In genomic region chr19:8713306-8713996, GRCm38 (mm10) we compare ENCODE assay signal across 8 mouse cellular contexts. TPM values are rescaled to one million over a fixed set of nuclear protein-coding genes. Genes with fewer than 3 reads are reported as not detected.
DNase-seq lines count a peak whose midpoint lies in the region; ATAC-seq and TF ChIP-seq lines count a peak whose summit lies in the region.

No protein-coding gene starts in this region.

- H3K9ac ChIP-seq in ES-E14 (ENCODE audit: insufficient read depth, low read depth, low read length, poor library complexity, severe bottlenecking), result peak overlapping the region; percentile 95
- H3K9ac ChIP-seq in forebrain, postnatal 0 days, result peak overlapping the region; percentile 88
- H3K9ac ChIP-seq in lung, embryonic 14.5 days, result peak overlapping the region; percentile 94

- peak; percentile 94 for ATAC-seq in forebrain, postnatal 0 days
- peak; percentile 91 for ATAC-seq in lung, embryonic 14.5 days (ENCODE audit: insufficient read depth)
- ATAC-seq in neutrophil, adult 5-6 weeks (ENCODE audit: extremely low read depth, insufficient number of reproducible peaks, low FRiP score, poor library complexity, severe bottlenecking), result peak; percentile 86

- no peaks in the 10 kb centered on the region for H3K27me3 ChIP-seq in forebrain, postnatal 0 days (ENCODE audit: insufficient read depth, low read length)
- H3K27me3 ChIP-seq in lung, embryonic 14.5 days (ENCODE audit: insufficient read depth, low read length), result no peaks in the 10 kb centered on the region

- peaks cover 39% of the 10 kb centered on the region for H3K36me3 ChIP-seq in ES-E14 (ENCODE audit: control insufficient read depth, insufficient read depth, low read length, poor library complexity, severe bottlenecking)
- H3K36me3 ChIP-seq in forebrain, postnatal 0 days (ENCODE audit: insufficient read depth), result peaks cover 32% of the 10 kb centered on the region
- peaks cover 43% of the 10 kb centered on the region for H3K36me3 ChIP-seq in lung, embryonic 14.5 days (ENCODE audit: insufficient read depth)

- under 1% methylated on average over 51 of the region's 51 CpGs for WGBS in forebrain, postnatal 0 days
- under 1% methylated on average over 51 of the region's 51 CpGs for WGBS in lung, embryonic 14.5 days

- H3K4me2 ChIP-seq in forebrain, postnatal 0 days (ENCODE audit: low read depth), result peak overlapping the region; percentile 74
- peak overlapping the region; percentile 82 for H3K4me2 ChIP-seq in lung, embryonic 14.5 days

- in situ Hi-C loops in ES-E14 (cut with MboI; ENCODE audit: low sequenced_read_pairs in 2 of 2, unreplicated experiment in 2 of 2), result no loop called here

- no peaks in the 10 kb centered on the region for H3K9me3 ChIP-seq in ES-E14 (ENCODE audit: control insufficient read depth, insufficient read depth, low read depth, low read length)
- no peaks in the 10 kb centered on the region for H3K9me3 ChIP-seq in forebrain, postnatal 0 days (ENCODE audit: low read length)
- H3K9me3 ChIP-seq in lung, embryonic 14.5 days (ENCODE audit: low read depth, low read length), result no peaks in the 10 kb centered on the region

- peak; percentile 84 for DNase-seq in ES-E14 (ENCODE audit: low read depth, low spot score)
- peak; percentile 92 to 94 for DNase-seq in cerebellum, adult 18-20 months
- peak; percentile 88 for DNase-seq in forebrain, postnatal 0 days
- peak; percentile 96 for DNase-seq in heart, postnatal 4 days
- DNase-seq in layer of hippocampus, adult 8-10 months (ENCODE audit: low spot score in 2 of 2), result peak; percentile 87 to 94
- peak; percentile 94 for DNase-seq in lung, embryonic 14.5 days
- DNase-seq in testis, postnatal 14 days (ENCODE audit: low spot score), result peak; percentile 91

- H3K27ac ChIP-seq in ES-E14 (ENCODE audit: insufficient read depth, low read depth, low read length, poor library complexity, severe bottlenecking), result peak overlapping the region; percentile 95
- peak overlapping the region; percentile 97 for H3K27ac ChIP-seq in forebrain, postnatal 0 days (ENCODE audit: low read depth, low read length)
- H3K27ac ChIP-seq in lung, embryonic 14.5 days (ENCODE audit: low read depth), result peak overlapping the region; percentile 95

- peak overlapping the region; percentile 92 to 98 for H3K4me3 ChIP-seq in ES-E14 (ENCODE audit: insufficient read depth in 1 of 2, low read depth in 1 of 2, low read length in 2 of 2, poor library complexity in 1 of 2, severe bottlenecking in 1 of 2)
- peak overlapping the region; percentile 84 for H3K4me3 ChIP-seq in forebrain, postnatal 0 days (ENCODE audit: low read depth, low read length)
- H3K4me3 ChIP-seq in lung, embryonic 14.5 days (ENCODE audit: low read depth, low read length), result peak overlapping the region; percentile 90

- peak; percentile 85 for TF ChIP-seq CTCF in forebrain, postnatal 0 days (IDR thresholded peaks at IDR 0.05; ENCODE audit: low read depth)
- peak; percentile 81 for TF ChIP-seq CTCF in lung, embryonic 14.5 days (IDR thresholded peaks at IDR 0.05; ENCODE audit: low read depth)

- peaks cover 7 to 8% of the 10 kb centered on the region in 2 experiments; a peak in 2 of 4 replicates for H3K4me1 ChIP-seq in ES-E14 (ENCODE audit: control insufficient read depth in 2 of 2, insufficient read depth in 2 of 2, low read length in 2 of 2, poor library complexity in 1 of 2)
- H3K4me1 ChIP-seq in forebrain, postnatal 0 days (ENCODE audit: insufficient read depth), result peaks cover 13% of the 10 kb centered on the region
- H3K4me1 ChIP-seq in lung, embryonic 14.5 days (ENCODE audit: insufficient read depth), result peaks cover 11% of the 10 kb centered on the region

TF ChIP-seq in ES-E14, 5 proteins besides CTCF, POLR2A, EP300 and RAD21:
- TF ChIP-seq MAFK (IDR thresholded peaks at IDR 0.05; ENCODE audit: insufficient read depth, low read depth, low read length), result no peak
- no peak for TF ChIP-seq ZNF384 (IDR thresholded peaks at IDR 0.05; ENCODE audit: low read depth, low read length)
- TF ChIP-seq HCFC1 (IDR thresholded peaks at IDR 0.05; ENCODE audit: borderline replicate concordance, insufficient read depth, low read length), result peak; percentile 25; the same call in 1 of the 2 replicates

RNA-seq across cellular contexts. Expression of gene Slc3a2, which starts 9.7 kb away (rescaled TPM):
- 354 and 566 TPM in 2 replicates for total RNA-seq in ES-E14 (2012; rRNA removed)
- 107 and 116 TPM in 2 replicates for total RNA-seq in forebrain, postnatal 0 days (2014; rRNA removed)
- 247 and 256 TPM in 2 replicates for polyA plus RNA-seq in forebrain, postnatal 0 days (2015; fragmentation: Nextera tagmentation; extraction: Ambion mirVana)
- total RNA-seq in heart, postnatal 4 days (2021), result 10 to 100 TPM; 62.4 to 66.3 TPM
- total RNA-seq in layer of hippocampus, adult 8-10 months (2022), result 100 to 1,000 TPM; 157 to 169 (median 162) TPM
- polyA plus RNA-seq in lung, embryonic 14.5 days (2014; fragmentation: Nextera tagmentation; extraction: Ambion mirVana), result 85.0 and 89.1 TPM in 2 replicates
- total RNA-seq in neutrophil, adult 5-6 weeks (2017), result 62.0 and 69.6 TPM in 2 replicates

RNA-seq across cellular contexts. Expression of gene Wdr74, which starts 22.2 kb away (rescaled TPM):
- total RNA-seq in ES-E14 (2012; rRNA removed), result 173 and 180 TPM in 2 replicates
- 74.1 and 85.9 TPM in 2 replicates for total RNA-seq in forebrain, postnatal 0 days (2014; rRNA removed)
- 98.7 and 113 TPM in 2 replicates for polyA plus RNA-seq in forebrain, postnatal 0 days (2015; fragmentation: Nextera tagmentation; extraction: Ambion mirVana)
- 10 to 100 TPM; 30.3 to 31.1 TPM for total RNA-seq in heart, postnatal 4 days (2021)
- 10 to 100 TPM; 44.0 to 45.3 (median 44.3) TPM for total RNA-seq in layer of hippocampus, adult 8-10 months (2022)
- 83.4 and 88.0 TPM in 2 replicates for polyA plus RNA-seq in lung, embryonic 14.5 days (2014; fragmentation: Nextera tagmentation; extraction: Ambion mirVana)
- 36.4 and 46.0 TPM in 2 replicates for total RNA-seq in neutrophil, adult 5-6 weeks (2017)

RNA-seq across cellular contexts. Expression of gene 1700092M07Rik, which starts 27.1 kb away (rescaled TPM):
- 8.5 and 8.9 TPM in 2 replicates for total RNA-seq in ES-E14 (2012; rRNA removed)
- total RNA-seq in forebrain, postnatal 0 days (2014; rRNA removed), result not detected in 2 replicates
- polyA plus RNA-seq in forebrain, postnatal 0 days (2015; fragmentation: Nextera tagmentation; extraction: Ambion mirVana), result 0.65 and 0.67 TPM in 2 replicates
- not detected for total RNA-seq in heart, postnatal 4 days (2021)
- 1 to 10 TPM in 3 of 4 experiments, not detected in 1; 2.0 to 3.3 (median 2.4) TPM for total RNA-seq in layer of hippocampus, adult 8-10 months (2022)
- 1.2 and 2.3 TPM in 2 replicates for polyA plus RNA-seq in lung, embryonic 14.5 days (2014; fragmentation: Nextera tagmentation; extraction: Ambion mirVana)
- total RNA-seq in neutrophil, adult 5-6 weeks (2017), result 7.2 TPM in 1 of 2 replicates, not detected in the other

RNA-seq across cellular contexts. Expression of gene Stx5a, which starts 27.8 kb away (rescaled TPM):
- total RNA-seq in ES-E14 (2012; rRNA removed), result 66.3 and 73.2 TPM in 2 replicates
- total RNA-seq in forebrain, postnatal 0 days (2014; rRNA removed), result 130 and 140 TPM in 2 replicates
- 86.4 and 97.6 TPM in 2 replicates for polyA plus RNA-seq in forebrain, postnatal 0 days (2015; fragmentation: Nextera tagmentation; extraction: Ambion mirVana)
- total RNA-seq in heart, postnatal 4 days (2021), result 10 to 100 TPM; 43.4 to 48.5 TPM
- 10 to 100 TPM; 65.3 to 91.2 (median 76.1) TPM for total RNA-seq in layer of hippocampus, adult 8-10 months (2022)
- polyA plus RNA-seq in lung, embryonic 14.5 days (2014; fragmentation: Nextera tagmentation; extraction: Ambion mirVana), result 122 and 126 TPM in 2 replicates
- 144 and 149 TPM in 2 replicates for total RNA-seq in neutrophil, adult 5-6 weeks (2017)

RNA-seq across cellular contexts. Expression of gene Nxf1, which starts 43.4 kb away (rescaled TPM):
- total RNA-seq in ES-E14 (2012; rRNA removed), result 99.5 and 101 TPM in 2 replicates
- 81.7 and 114 TPM in 2 replicates for total RNA-seq in forebrain, postnatal 0 days (2014; rRNA removed)
- polyA plus RNA-seq in forebrain, postnatal 0 days (2015; fragmentation: Nextera tagmentation; extraction: Ambion mirVana), result 97.1 and 97.9 TPM in 2 replicates
- 10 to 100 TPM; 82.1 to 86.1 TPM for total RNA-seq in heart, postnatal 4 days (2021)
- total RNA-seq in layer of hippocampus, adult 8-10 months (2022), result 100 to 1,000 TPM in 2 of 4 experiments, 10 to 100 TPM in 2; 80.5 to 120 (median 102) TPM
- polyA plus RNA-seq in lung, embryonic 14.5 days (2014; fragmentation: Nextera tagmentation; extraction: Ambion mirVana), result 195 and 197 TPM in 2 replicates
- 183 and 187 TPM in 2 replicates for total RNA-seq in neutrophil, adult 5-6 weeks (2017)

Comparison
In these comparisons a context has a peak if more than half of its experiments do, and no peak if none do; other contexts are left out.
1. Peak in every context shown above with its lines: DNase-seq, ATAC-seq, H3K4me3 ChIP-seq and H3K27ac ChIP-seq.